Comparison of ENCODE assay signal across 13 mouse cellular contexts in the genomic region with DNA sequence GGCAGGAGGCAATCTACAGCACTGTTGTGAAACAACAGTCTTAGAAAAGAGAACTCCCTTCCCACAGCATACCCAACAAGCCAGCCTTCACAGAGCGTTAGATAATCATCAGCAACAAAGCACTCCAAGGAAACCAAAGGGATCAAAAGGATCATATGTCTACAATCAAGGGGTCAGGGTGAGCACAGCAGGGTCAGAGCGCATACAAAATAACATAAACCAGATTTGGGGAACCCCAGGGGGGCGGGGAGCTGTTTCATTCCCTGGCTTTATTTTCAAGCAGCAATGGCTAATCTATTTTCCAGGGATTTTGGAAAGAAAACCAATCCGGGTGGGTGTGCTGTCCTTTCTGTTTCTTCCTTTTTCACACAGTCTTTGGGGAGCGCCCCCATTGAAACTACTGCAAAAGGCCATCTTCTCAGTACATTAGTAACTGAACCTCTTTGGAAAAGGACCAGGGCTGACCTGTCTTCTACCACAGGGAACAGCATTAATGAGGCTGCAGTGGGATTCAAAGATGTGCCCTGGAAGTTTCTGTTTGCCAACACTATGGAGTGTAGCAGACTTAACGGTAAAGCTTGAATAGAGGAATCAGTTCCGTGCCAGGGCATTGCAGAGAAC.
A peak's percentile ranks its signal among the peaks of the same experiment; 100 is the strongest.
DNase-seq lines count a peak whose midpoint lies in the region; ATAC-seq and TF ChIP-seq lines count a peak whose summit lies in the region.
"Had no signal": no experiment of that assay in that cellular context is flagged by ENCODE, and none has a peak within 500 bp of the region (broad histone marks: within the 10 kb centered on the region; RNA-seq: fewer than 3 reads in every experiment).

No protein-coding gene starts in this region.

- no peaks in the 10 kb centered on the region for H3K36me3 ChIP-seq in forebrain, embryonic 11.5 days (ENCODE audit: control insufficient read depth, insufficient read depth, low read length)
- H3K36me3 ChIP-seq in hindbrain, postnatal 0 days (ENCODE audit: insufficient read depth, low read length) = no peaks in the 10 kb centered on the region
- H3K36me3 ChIP-seq in neural tube, embryonic 11.5 days (ENCODE audit: control insufficient read depth, insufficient read depth, low read length) = no peaks in the 10 kb centered on the region
- H3K36me3 ChIP-seq in intestine, postnatal 0 days (ENCODE audit: control insufficient read depth, insufficient read depth) = no peaks in the 10 kb centered on the region
- H3K36me3 ChIP-seq: G1E had no signal

- 1% methylated on average over 7 of the region's 7 CpGs for WGBS in forebrain, embryonic 11.5 days
- 20% methylated on average over 7 of the region's 7 CpGs for WGBS in hindbrain, postnatal 0 days
- 10% methylated on average over 7 of the region's 7 CpGs for WGBS in neural tube, embryonic 11.5 days
- 56% methylated on average over 7 of the region's 7 CpGs for WGBS in intestine, postnatal 0 days

- H3K4me2 ChIP-seq in forebrain, embryonic 11.5 days (ENCODE audit: low read depth, low read length, severe bottlenecking) = no peak overlapping the region
- peak overlapping the region; percentile 0 for H3K4me2 ChIP-seq in hindbrain, postnatal 0 days (ENCODE audit: low read depth, low read length)
- no peak overlapping the region for H3K4me2 ChIP-seq in neural tube, embryonic 11.5 days (ENCODE audit: low read depth)
- H3K4me2 ChIP-seq in intestine, postnatal 0 days (replicated peaks; ENCODE audit: low read depth) = no peak overlapping the region
- H3K4me2 ChIP-seq: heart, embryonic 11.5 days; liver, embryonic 11.5 days had no signal

- peak; percentile 83 for DNase-seq in embryo, embryonic 11 days
- DNase-seq in forebrain, embryonic 11.5 days (ENCODE audit: low spot score) = peak; percentile 76
- peak; percentile 66 for DNase-seq in hindbrain, postnatal 0 days (ENCODE audit: low spot score)
- peak; percentile 50 for DNase-seq in neural tube, embryonic 11.5 days (ENCODE audit: low spot score)
- no peak for DNase-seq in layer of hippocampus, adult 9-10 months (ENCODE audit: low spot score)
- DNase-seq in spleen, postnatal 10 days (ENCODE audit: low spot score in 2 of 2) = no peak
- DNase-seq: adrenal gland, postnatal 36 days; cerebellum, postnatal 36 days had no signal

- peaks cover 5% of the 10 kb centered on the region; the same call in 1 of the 2 replicates for H3K4me1 ChIP-seq in forebrain, embryonic 11.5 days (replicated peaks; ENCODE audit: control insufficient read depth, insufficient read depth, low read length)
- H3K4me1 ChIP-seq in hindbrain, postnatal 0 days (ENCODE audit: insufficient read depth, low read length) = no peaks in the 10 kb centered on the region; the same call in none of the 2 replicates
- H3K4me1 ChIP-seq in neural tube, embryonic 11.5 days (ENCODE audit: control insufficient read depth, insufficient read depth, low read length) = peaks cover 21% of the 10 kb centered on the region
- H3K4me1 ChIP-seq in intestine, postnatal 0 days (replicated peaks; ENCODE audit: control insufficient read depth, insufficient read depth, low read length) = no peaks in the 10 kb centered on the region
- H3K4me1 ChIP-seq: megakaryocyte, embryonic 14.5 days had no signal

- no peak overlapping the region for H3K27ac ChIP-seq in forebrain, embryonic 11.5 days (ENCODE audit: low read depth, low read length)
- peak overlapping the region; percentile 62 for H3K27ac ChIP-seq in hindbrain, postnatal 0 days
- H3K27ac ChIP-seq in neural tube, embryonic 11.5 days (ENCODE audit: low read depth, low read length) = peak overlapping the region; percentile 53
- no peak overlapping the region for H3K27ac ChIP-seq in intestine, postnatal 0 days (ENCODE audit: low read depth, low read length)

- ATAC-seq in forebrain, embryonic 11.5 days (replicated peaks; ENCODE audit: low FRiP score) = peak; percentile 87
- peak; percentile 75; the same call in 1 of the 2 replicates for ATAC-seq in hindbrain, postnatal 0 days
- ATAC-seq in neural tube, embryonic 11.5 days (ENCODE audit: insufficient read depth, low FRiP score, low TSS enrichment) = 0 out of 2 replicates have a peak, but pooled peaks have one; percentile 13
- ATAC-seq in intestine, postnatal 0 days = no peak

- no peak for TF ChIP-seq CTCF in hindbrain, postnatal 0 days (IDR thresholded peaks at IDR 0.05; ENCODE audit: low read depth)
- TF ChIP-seq CTCF in intestine, postnatal 0 days (IDR thresholded peaks at IDR 0.05; ENCODE audit: low read depth) = no peak

- no peak overlapping the region for H3K9ac ChIP-seq in forebrain, embryonic 11.5 days (ENCODE audit: low read length)
- H3K9ac ChIP-seq in hindbrain, postnatal 0 days (replicated peaks; ENCODE audit: low read length) = no peak overlapping the region
- H3K9ac ChIP-seq in neural tube, embryonic 11.5 days (ENCODE audit: low read length) = no peak overlapping the region
- no peak overlapping the region for H3K9ac ChIP-seq in intestine, postnatal 0 days (ENCODE audit: low read depth, low read length)

- H3K27me3 ChIP-seq in forebrain, embryonic 11.5 days (ENCODE audit: control insufficient read depth, insufficient read depth, low read length) = peaks cover 20% of the 10 kb centered on the region
- no peaks in the 10 kb centered on the region for H3K27me3 ChIP-seq in hindbrain, postnatal 0 days (ENCODE audit: insufficient read depth, low read length)
- no peaks in the 10 kb centered on the region for H3K27me3 ChIP-seq in neural tube, embryonic 11.5 days (ENCODE audit: control insufficient read depth, insufficient read depth, low read length)
- no peaks in the 10 kb centered on the region for H3K27me3 ChIP-seq in intestine, postnatal 0 days (replicated peaks; ENCODE audit: control insufficient read depth, insufficient read depth, low read length)
- H3K27me3 ChIP-seq: megakaryocyte, embryonic 14.5 days had no signal

- H3K4me3 ChIP-seq in forebrain, embryonic 11.5 days (ENCODE audit: low read depth, low read length) = no peak overlapping the region
- H3K4me3 ChIP-seq in hindbrain, postnatal 0 days (ENCODE audit: low read length) = no peak overlapping the region
- no peak overlapping the region for H3K4me3 ChIP-seq in neural tube, embryonic 11.5 days (ENCODE audit: low read depth, low read length)
- no peak overlapping the region for H3K4me3 ChIP-seq in intestine, postnatal 0 days (ENCODE audit: low read depth, low read length)
- H3K4me3 ChIP-seq: megakaryocyte, embryonic 14.5 days had no signal

- no peaks in the 10 kb centered on the region for H3K9me3 ChIP-seq in forebrain, embryonic 11.5 days (ENCODE audit: control insufficient read depth, low read length)
- no peaks in the 10 kb centered on the region for H3K9me3 ChIP-seq in hindbrain, postnatal 0 days (ENCODE audit: low read length)
- no peaks in the 10 kb centered on the region for H3K9me3 ChIP-seq in neural tube, embryonic 11.5 days (ENCODE audit: control insufficient read depth, low read length)
- no peaks in the 10 kb centered on the region for H3K9me3 ChIP-seq in intestine, postnatal 0 days (ENCODE audit: control insufficient read depth)
- H3K9me3 ChIP-seq: G1E; megakaryocyte, embryonic 14.5 days had no signal

Comparison
In these comparisons a context has a peak if more than half of its experiments do, and no peak if none do; other contexts are left out.
1. DNase-seq: peak in embryo, embryonic 11 days (single experiment), forebrain, embryonic 11.5 days (single experiment), hindbrain, postnatal 0 days (single experiment) and neural tube, embryonic 11.5 days (single experiment); none in layer of hippocampus, adult 9-10 months (single experiment) and spleen, postnatal 10 days (0 of 2).
2. H3K27ac ChIP-seq: peak in hindbrain, postnatal 0 days (single experiment) and neural tube, embryonic 11.5 days (single experiment); none in forebrain, embryonic 11.5 days (single experiment) and intestine, postnatal 0 days (single experiment).